8 mouse cellular contexts compared by ENCODE assay signal in the genomic region with DNA sequence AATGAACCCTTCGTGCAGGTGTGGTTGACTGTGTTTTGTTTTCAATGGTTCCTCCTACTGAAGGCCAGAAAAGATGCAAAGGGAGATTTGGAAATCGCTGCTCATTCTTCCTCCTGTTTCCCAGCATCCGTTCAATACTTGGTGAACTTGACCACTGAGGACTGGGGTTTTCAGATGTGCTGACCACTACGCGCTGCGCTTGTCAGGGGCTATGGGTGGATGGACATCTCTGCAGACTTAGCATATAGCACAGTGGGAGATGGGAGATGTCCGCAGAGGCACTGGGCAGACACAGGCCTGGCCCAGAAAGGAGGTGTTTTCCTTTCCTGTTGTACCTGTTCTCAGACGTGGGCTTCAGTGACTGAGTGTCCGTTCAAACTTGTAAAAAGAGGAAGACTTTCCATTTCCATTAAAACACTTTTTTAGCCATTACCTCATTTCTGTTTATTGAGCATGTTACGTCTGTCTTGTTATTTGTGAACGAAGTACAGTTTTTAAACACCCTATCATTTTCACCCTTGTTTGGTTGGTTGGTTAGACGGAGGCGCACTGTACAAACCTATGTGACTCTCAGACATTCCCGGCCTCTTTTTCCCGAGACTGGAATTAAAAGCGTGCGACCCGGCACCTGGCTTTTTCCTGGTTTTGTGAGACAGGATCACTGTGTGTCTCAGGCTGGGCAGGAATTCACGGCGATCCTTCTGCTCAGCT. TPM values are rescaled to one million over a fixed set of nuclear protein-coding genes. Genes with fewer than 3 reads are reported as not detected.
DNase-seq lines count a peak whose midpoint lies in the region; ATAC-seq and TF ChIP-seq lines count a peak whose summit lies in the region.

No protein-coding gene starts in this region.

- H3K9me3 ChIP-seq in kidney, embryonic 15.5 days (replicated peaks), result no peaks in the 10 kb centered on the region
- no peaks in the 10 kb centered on the region for H3K9me3 ChIP-seq in embryonic facial prominence, embryonic 13.5 days
- H3K9me3 ChIP-seq in hindbrain, postnatal 0 days (ENCODE audit: low read length), result no peaks in the 10 kb centered on the region
- no peaks in the 10 kb centered on the region for H3K9me3 ChIP-seq in midbrain, embryonic 15.5 days

- peaks cover 11% of the 10 kb centered on the region for H3K4me1 ChIP-seq in kidney, embryonic 15.5 days
- H3K4me1 ChIP-seq in embryonic facial prominence, embryonic 13.5 days, result peaks cover 11% of the 10 kb centered on the region
- H3K4me1 ChIP-seq in hindbrain, postnatal 0 days (ENCODE audit: insufficient read depth, low read length), result peaks cover 6% of the 10 kb centered on the region; the same call in 1 of the 2 replicates
- peaks cover 15% of the 10 kb centered on the region for H3K4me1 ChIP-seq in midbrain, embryonic 15.5 days

- H3K4me3 ChIP-seq in kidney, embryonic 15.5 days (replicated peaks), result peak overlapping the region; percentile 84
- H3K4me3 ChIP-seq in embryonic facial prominence, embryonic 13.5 days, result peak overlapping the region; percentile 68
- peak overlapping the region; percentile 65 for H3K4me3 ChIP-seq in hindbrain, postnatal 0 days (ENCODE audit: low read length)
- peak overlapping the region; percentile 78 for H3K4me3 ChIP-seq in midbrain, embryonic 15.5 days

- H3K27me3 ChIP-seq in kidney, embryonic 15.5 days, result no peaks in the 10 kb centered on the region
- no peaks in the 10 kb centered on the region for H3K27me3 ChIP-seq in embryonic facial prominence, embryonic 13.5 days
- no peaks in the 10 kb centered on the region for H3K27me3 ChIP-seq in hindbrain, postnatal 0 days (ENCODE audit: insufficient read depth, low read length)
- no peaks in the 10 kb centered on the region for H3K27me3 ChIP-seq in midbrain, embryonic 15.5 days (replicated peaks)

- no peak for DNase-seq in kidney, adult 11 months
- no peak for DNase-seq in hindbrain, postnatal 0 days (ENCODE audit: low spot score)
- no peak for DNase-seq in layer of hippocampus, postnatal 10 days (ENCODE audit: low spot score in 2 of 2)
- DNase-seq in thymus, adult 18-20 months, result no peak
- DNase-seq in right cerebral cortex, postnatal 14 days, result no peak

- no peak for TF ChIP-seq CTCF in hindbrain, postnatal 0 days (IDR thresholded peaks at IDR 0.05; ENCODE audit: low read depth)

- WGBS in kidney, embryonic 15.5 days, result 32% methylated on average over 20 of the region's 20 CpGs
- 33% methylated on average over 20 of the region's 20 CpGs for WGBS in embryonic facial prominence, embryonic 13.5 days
- WGBS in hindbrain, postnatal 0 days, result 37% methylated on average over 20 of the region's 20 CpGs
- WGBS in midbrain, embryonic 15.5 days, result 33% methylated on average over 20 of the region's 20 CpGs

- H3K36me3 ChIP-seq in kidney, embryonic 15.5 days, result peaks cover 29% of the 10 kb centered on the region
- H3K36me3 ChIP-seq in embryonic facial prominence, embryonic 13.5 days, result peaks cover 34% of the 10 kb centered on the region
- H3K36me3 ChIP-seq in hindbrain, postnatal 0 days (ENCODE audit: insufficient read depth, low read length), result peaks cover 11% of the 10 kb centered on the region
- peaks cover 17% of the 10 kb centered on the region; the same call in 1 of the 2 replicates for H3K36me3 ChIP-seq in midbrain, embryonic 15.5 days (replicated peaks)

- peak overlapping the region; percentile 77 for H3K4me2 ChIP-seq in kidney, embryonic 15.5 days
- H3K4me2 ChIP-seq in embryonic facial prominence, embryonic 13.5 days, result peak overlapping the region; percentile 87
- H3K4me2 ChIP-seq in hindbrain, postnatal 0 days (ENCODE audit: low read depth, low read length), result peak overlapping the region; percentile 98
- H3K4me2 ChIP-seq in midbrain, embryonic 15.5 days, result peak overlapping the region; percentile 75

- H3K9ac ChIP-seq in kidney, embryonic 15.5 days, result peak overlapping the region; percentile 64
- H3K9ac ChIP-seq in embryonic facial prominence, embryonic 13.5 days, result peak overlapping the region; percentile 79
- H3K9ac ChIP-seq in hindbrain, postnatal 0 days (replicated peaks; ENCODE audit: low read length), result peak overlapping the region; percentile 73
- peak overlapping the region; percentile 78 for H3K9ac ChIP-seq in midbrain, embryonic 15.5 days

- ATAC-seq in kidney, embryonic 15.5 days (replicated peaks; ENCODE audit: low FRiP score), result no peak; the same call in 1 of the 2 replicates
- ATAC-seq in embryonic facial prominence, embryonic 13.5 days (ENCODE audit: insufficient number of reproducible peaks, insufficient read depth, low FRiP score, low TSS enrichment, low read depth), result peak; percentile 37; the same call in 1 of the 2 replicates
- peak; percentile 67; the same call in 1 of the 2 replicates for ATAC-seq in hindbrain, postnatal 0 days
- peak; percentile 71 for ATAC-seq in midbrain, embryonic 15.5 days (replicated peaks)

- H3K27ac ChIP-seq in kidney, embryonic 15.5 days, result peak overlapping the region; percentile 83
- H3K27ac ChIP-seq in embryonic facial prominence, embryonic 13.5 days, result peak overlapping the region; percentile 77; the same call in 1 of the 2 replicates
- H3K27ac ChIP-seq in hindbrain, postnatal 0 days, result peak overlapping the region; percentile 94
- peak overlapping the region; percentile 93 for H3K27ac ChIP-seq in midbrain, embryonic 15.5 days

RNA-seq across cellular contexts. Expression of a gene that starts 0.5 kb away (rescaled TPM):
- polyA plus RNA-seq in kidney, embryonic 15.5 days (2015; fragmentation: Nextera tagmentation; extraction: Ambion mirVana), result 26.4 TPM in 2 replicates
- polyA plus RNA-seq in embryonic facial prominence, embryonic 13.5 days (2015; fragmentation: Nextera tagmentation; extraction: Ambion mirVana), result 21.8 and 29.1 TPM in 2 replicates
- total RNA-seq in hindbrain, postnatal 0 days (2014; rRNA removed), result 17.2 and 17.3 TPM in 2 replicates
- 23.3 and 23.9 TPM in 2 replicates for polyA plus RNA-seq in hindbrain, postnatal 0 days (2015; fragmentation: Nextera tagmentation; extraction: Ambion mirVana)
- polyA plus RNA-seq in midbrain, embryonic 15.5 days (2015; fragmentation: Nextera tagmentation; extraction: Ambion mirVana), result 37.4 and 37.7 TPM in 2 replicates
- 10 to 100 TPM; 15.0 to 17.7 TPM for total RNA-seq in layer of hippocampus, postnatal 10 days (2021)

RNA-seq across cellular contexts. Expression of a gene that starts 27.6 kb away (rescaled TPM):
- 6.3 and 6.4 TPM in 2 replicates for polyA plus RNA-seq in kidney, embryonic 15.5 days (2015; fragmentation: Nextera tagmentation; extraction: Ambion mirVana)
- polyA plus RNA-seq in embryonic facial prominence, embryonic 13.5 days (2015; fragmentation: Nextera tagmentation; extraction: Ambion mirVana), result 6.2 and 8.2 TPM in 2 replicates
- total RNA-seq in hindbrain, postnatal 0 days (2014; rRNA removed), result 80.7 and 100 TPM in 2 replicates
- 34.2 and 37.2 TPM in 2 replicates for polyA plus RNA-seq in hindbrain, postnatal 0 days (2015; fragmentation: Nextera tagmentation; extraction: Ambion mirVana)
- polyA plus RNA-seq in midbrain, embryonic 15.5 days (2015; fragmentation: Nextera tagmentation; extraction: Ambion mirVana), result 70.1 and 73.0 TPM in 2 replicates
- total RNA-seq in layer of hippocampus, postnatal 10 days (2021), result 10 to 100 TPM; 38.0 to 40.6 TPM

RNA-seq across cellular contexts. Expression of a gene that starts 27.7 kb away (rescaled TPM):
- 615 and 646 TPM in 2 replicates for polyA plus RNA-seq in kidney, embryonic 15.5 days (2015; fragmentation: Nextera tagmentation; extraction: Ambion mirVana)
- polyA plus RNA-seq in embryonic facial prominence, embryonic 13.5 days (2015; fragmentation: Nextera tagmentation; extraction: Ambion mirVana), result 578 and 596 TPM in 2 replicates
- 196 and 230 TPM in 2 replicates for total RNA-seq in hindbrain, postnatal 0 days (2014; rRNA removed)
- polyA plus RNA-seq in hindbrain, postnatal 0 days (2015; fragmentation: Nextera tagmentation; extraction: Ambion mirVana), result 585 TPM in 2 replicates
- 521 and 530 TPM in 2 replicates for polyA plus RNA-seq in midbrain, embryonic 15.5 days (2015; fragmentation: Nextera tagmentation; extraction: Ambion mirVana)
- 100 to 1,000 TPM; 215 to 226 TPM for total RNA-seq in layer of hippocampus, postnatal 10 days (2021)

RNA-seq across cellular contexts. Expression of a gene that starts 34.4 kb away (rescaled TPM):
- not detected in 2 replicates for polyA plus RNA-seq in kidney, embryonic 15.5 days (2015; fragmentation: Nextera tagmentation; extraction: Ambion mirVana)
- 0.17 TPM in 1 of 2 replicates, not detected in the other for polyA plus RNA-seq in embryonic facial prominence, embryonic 13.5 days (2015; fragmentation: Nextera tagmentation; extraction: Ambion mirVana)
- 5.9 and 11.4 TPM in 2 replicates for total RNA-seq in hindbrain, postnatal 0 days (2014; rRNA removed)
- polyA plus RNA-seq in hindbrain, postnatal 0 days (2015; fragmentation: Nextera tagmentation; extraction: Ambion mirVana), result 3.4 and 3.6 TPM in 2 replicates
- polyA plus RNA-seq in midbrain, embryonic 15.5 days (2015; fragmentation: Nextera tagmentation; extraction: Ambion mirVana), result 3.2 and 3.7 TPM in 2 replicates
- total RNA-seq in layer of hippocampus, postnatal 10 days (2021), result 10 to 100 TPM; 15.3 to 16.2 TPM

RNA-seq across cellular contexts. Expression of a gene that starts 45.1 kb away (rescaled TPM):
- polyA plus RNA-seq in kidney, embryonic 15.5 days (2015; fragmentation: Nextera tagmentation; extraction: Ambion mirVana), result 9.5 and 10.1 TPM in 2 replicates
- 11.1 and 11.4 TPM in 2 replicates for polyA plus RNA-seq in embryonic facial prominence, embryonic 13.5 days (2015; fragmentation: Nextera tagmentation; extraction: Ambion mirVana)
- 88.2 and 102 TPM in 2 replicates for total RNA-seq in hindbrain, postnatal 0 days (2014; rRNA removed)
- 21.0 and 21.3 TPM in 2 replicates for polyA plus RNA-seq in hindbrain, postnatal 0 days (2015; fragmentation: Nextera tagmentation; extraction: Ambion mirVana)
- polyA plus RNA-seq in midbrain, embryonic 15.5 days (2015; fragmentation: Nextera tagmentation; extraction: Ambion mirVana), result 21.0 and 21.1 TPM in 2 replicates
- 100 to 1,000 TPM; 129 to 134 TPM for total RNA-seq in layer of hippocampus, postnatal 10 days (2021)
